Mouse (Mus musculus) bone marrow, adult 2 months (tissue): ENCODE results near the gene Mdc1. TPM values are rescaled to one million over a fixed set of nuclear protein-coding genes. Genes with fewer than 3 reads are reported as not detected.

Source experiments
- H3K27ac ChIP-seq: fragments of 200-500 bp; 2 replicates; pipeline ENCODE4 v1.5.1; 2012; ENCODE audit warnings: low read depth, mild to moderate bottlenecking, control low read depth, inconsistent platforms, low read length; ENCODE audit not compliant: control insufficient read depth, poor library complexity, insufficient read depth
- H3K4me1 ChIP-seq: fragments of 200-500 bp; 2 replicates; pipeline ENCODE4 v1.6.1; 2011; ENCODE audit warnings: low read length; ENCODE audit not compliant: control insufficient read depth, insufficient read depth
- H3K4me3 ChIP-seq: fragments of 200-500 bp; replicated peaks from 2 replicates; pipeline ENCODE3; 2011; ENCODE audit warnings: mild to moderate bottlenecking, low read depth, low read length, control low read depth; ENCODE audit not compliant: control insufficient read depth
- CTCF ChIP-seq: fragments of 200-500 bp; IDR thresholded peaks from 2 replicates; pipeline ENCODE4 v1.5.1; 2011; ENCODE audit warnings: low read length, control low read depth; ENCODE audit not compliant: control insufficient read depth, insufficient read depth
- POLR2A ChIP-seq: fragments of 200-500 bp; IDR thresholded peaks from 2 replicates; pipeline ENCODE4 v1.6.1; 2011; ENCODE audit warnings: low read depth, mild to moderate bottlenecking, control low read depth, low read length, borderline replicate concordance; ENCODE audit not compliant: control insufficient read depth
- WGBS: fragments of 180-500 bp; shearing (Covaris S2); methylation state at CpG from one replicate; pipeline ENCODE4 v1.1.7; 2018; 5-methylcytosine and 5-hydroxymethylcytosine counted together
- polyA plus RNA-seq: library from polyadenylated mRNA; stranded (reverse); fragments of >200 nt; gene quantifications from 2 replicates; pipeline ENCODE4 v1.2.4, GENCODE M21; 2011; ENCODE audit warnings: low replicate concordance; ENCODE audit not compliant: missing spikeins, insufficient read depth, insufficient read length

Mdc1 gene
- polyA plus RNA-seq, 1 experiment = 24.2 TPM

GRCm38 (mm10) chr17:35825109-35825850 is 16.0 kb upstream of the Mdc1 start:
- WGBS = 88% methylated on average over 13 of the region's 13 CpGs
- TF ChIP-seq CTCF (no peak), POLR2A (no peak)
- H3K4me3 ChIP-seq = no peak overlapping the region
- peaks cover 4% of the 10 kb centered on the region for H3K4me1 ChIP-seq
- no peak overlapping the region for H3K27ac ChIP-seq

- Histone ChIP-seq H3K4me3 (no peak overlapping the region), H3K27ac (peak overlapping the region; percentile 40), H3K4me1 (peaks cover 2% of the 10 kb centered on the region; the same call in 1 of the 2 replicates)
- 2% methylated on average over 21 of the region's 21 CpGs for WGBS
- peak; percentile 98 for TF ChIP-seq CTCF
- no peak for TF ChIP-seq POLR2A
Measured at GRCm38 (mm10) chr17:35829737-35830136, 11.6 kb upstream of the Mdc1 start.

- no peak for TF ChIP-seq CTCF
- no peak for TF ChIP-seq POLR2A
- Histone ChIP-seq H3K4me3 (no peak overlapping the region), H3K27ac (no peak overlapping the region), H3K4me1 (peaks cover 6% of the 10 kb centered on the region; the same call in 1 of the 2 replicates)
- WGBS = 79% methylated on average over 8 of the region's 8 CpGs
Measured at GRCm38 (mm10) chr17:35832400-35833238, 8.7 kb upstream of the Mdc1 start.

- WGBS = 34% methylated on average over 5 of the region's 5 CpGs
- Histone ChIP-seq H3K4me1 (peaks cover 6% of the 10 kb centered on the region; the same call in 1 of the 2 replicates), H3K27ac (no peak overlapping the region), H3K4me3 (no peak overlapping the region)
- TF ChIP-seq CTCF = no peak
- no peak for TF ChIP-seq POLR2A
Measured at GRCm38 (mm10) chr17:35833239-35833751, 8.0 kb upstream of the Mdc1 start.

- no peak overlapping the region for H3K27ac ChIP-seq
- TF ChIP-seq POLR2A = no peak
- WGBS = 55% methylated on average over 5 of the region's 5 CpGs
- peaks cover 6% of the 10 kb centered on the region; the same call in 1 of the 2 replicates for H3K4me1 ChIP-seq
- H3K4me3 ChIP-seq = no peak overlapping the region
Measured at GRCm38 (mm10) chr17:35833894-35834293, 7.4 kb upstream of the Mdc1 start.

- peak overlapping the region; percentile 29 for H3K4me3 ChIP-seq
- peaks cover 4% of the 10 kb centered on the region; the same call in 1 of the 2 replicates for H3K4me1 ChIP-seq
- TF ChIP-seq POLR2A (no peak), CTCF (no peak)
- 69% methylated on average over 26 of the region's 26 CpGs for WGBS
- H3K27ac ChIP-seq = no peak overlapping the region
Measured at GRCm38 (mm10) chr17:35834696-35835422, 6.5 kb upstream of the Mdc1 start.

GRCm38 (mm10) chr17:35835424-35836140 is 5.7 kb upstream of the Mdc1 start:
- no peak for TF ChIP-seq CTCF
- Histone ChIP-seq H3K27ac (no peak overlapping the region), H3K4me1 (peaks cover 4% of the 10 kb centered on the region; the same call in 1 of the 2 replicates), H3K4me3 (peak overlapping the region; percentile 25)
- 76% methylated on average over 26 of the region's 26 CpGs for WGBS
